Mouse (Mus musculus): Measurements from ENCODE around the gene Kctd11.
"Not testable (repeated sequence)": the region's sequence is repeated elsewhere in the genome, so short reads cannot be mapped to it uniquely, and the experiment has no call there.

The Kctd11 gene

DNA sequence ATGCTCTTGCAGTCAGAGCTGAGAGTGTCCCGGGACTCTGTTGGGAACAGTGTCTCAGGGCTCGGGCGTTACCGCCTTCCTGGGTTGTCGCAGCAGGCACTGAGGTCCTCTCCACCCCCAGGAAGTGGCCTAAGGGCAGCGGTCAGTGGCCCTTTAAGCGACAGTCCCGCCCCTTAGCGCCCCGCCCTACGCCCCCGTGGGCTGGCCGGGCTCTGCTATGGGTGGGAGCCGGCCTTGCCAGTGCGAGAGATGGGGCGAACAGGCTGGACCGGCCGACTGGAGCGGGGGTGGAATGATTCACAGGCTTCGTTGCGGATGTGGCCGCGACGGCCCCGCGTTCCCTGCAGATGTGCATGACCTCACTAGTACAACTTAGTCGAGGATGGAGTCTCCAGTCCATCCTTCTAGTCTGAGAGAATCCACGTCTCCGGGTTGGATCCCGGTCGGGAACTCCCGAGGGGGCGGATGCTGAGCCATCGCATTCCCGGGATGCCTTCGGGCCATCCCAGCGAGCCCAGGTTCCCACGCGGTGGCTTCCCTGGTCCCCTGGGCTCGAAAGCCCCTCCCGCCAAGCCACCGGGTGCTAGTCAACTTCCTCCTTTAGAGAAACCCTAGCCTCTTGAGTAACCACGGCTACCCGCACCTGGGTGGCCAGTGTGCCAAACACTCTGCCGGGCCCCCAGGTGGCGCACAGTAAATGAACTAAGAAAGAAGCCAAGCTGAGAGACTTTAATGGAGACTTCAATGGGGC lies at the start of gene Kctd11:
Gene Kctd11, minus strand, starts transcription at position 554 of the 751 bp plus-strand sequence.
- in situ Hi-C loops (cut with MseI, MboI) = no loop called here

- in situ Hi-C loops (cut with MseI, MboI) = not testable (repeated sequence)
Observed at GRCm38 (mm10) chr11:69930176-69930575, 49.0 kb upstream of the Kctd11 start.

DNA sequence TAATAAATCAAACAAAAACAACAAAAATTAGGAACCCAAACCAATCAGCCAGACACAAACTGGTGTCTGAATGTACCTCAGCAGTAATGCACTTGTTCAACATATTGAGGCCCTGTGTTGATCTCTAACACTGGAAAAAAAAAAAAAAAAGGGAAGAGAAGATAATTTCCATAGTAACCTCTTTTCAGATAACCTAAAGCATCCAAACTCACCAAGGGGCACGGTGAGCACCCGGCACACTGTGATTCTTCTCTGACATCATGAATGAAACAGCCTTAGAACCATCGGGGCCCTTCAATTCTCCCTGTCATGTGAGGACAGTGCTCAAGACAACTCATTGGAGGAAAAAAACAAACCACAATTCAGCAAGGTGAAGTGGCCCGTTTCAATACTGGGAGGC lies 48.5 kb upstream of the Kctd11 start:
- in situ Hi-C loops (cut with MseI, MboI) = loop anchor here in 1 of 2 experiments (5.0 kb wide), 1 partner anchor 33 kb away; the partner anchor contains the start of gene Cldn7

GRCm38 (mm10) chr11:69927501-69927900 lies 46.3 kb upstream of the Kctd11 start:
- in situ Hi-C loops (cut with MseI, MboI) = loop anchor here in 1 of 2 experiments (5.0 kb wide), 1 partner anchor 35 kb away; the partner anchor contains the start of gene Cldn7

DNA sequence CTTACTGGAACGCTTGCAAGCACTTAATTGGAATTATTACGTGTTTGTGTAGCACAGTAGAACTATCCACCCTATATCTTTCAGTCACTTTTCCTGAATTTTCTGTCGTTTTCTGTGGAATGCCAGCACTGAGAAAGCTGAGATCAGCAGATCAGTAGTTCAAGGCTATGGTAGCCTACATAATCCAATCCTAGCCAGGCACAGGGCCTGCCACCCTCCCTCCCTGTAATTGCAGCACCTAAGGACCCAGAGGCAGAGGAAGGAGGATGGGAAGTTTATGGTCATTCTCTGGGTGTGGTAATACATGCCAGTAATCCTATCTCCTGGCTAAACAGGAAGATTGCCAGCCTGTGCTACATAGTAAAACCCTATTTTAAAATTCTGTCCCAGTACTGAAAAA lies 41.6 kb upstream of the Kctd11 start:
- in situ Hi-C loops (cut with MseI, MboI) = no loop called here

- in situ Hi-C loops (cut with MseI, MboI) = no loop called here
Observed at GRCm38 (mm10) chr11:69922012-69922756, 41.0 kb upstream of the Kctd11 start.

GRCm38 (mm10) chr11:69921114-69922011 lies 40.2 kb upstream of the Kctd11 start, which contains the start of gene Eif5a:
Eif5a (minus strand) TSS chr11:69921958.
- in situ Hi-C loops (cut with MseI, MboI) = no loop called here

DNA sequence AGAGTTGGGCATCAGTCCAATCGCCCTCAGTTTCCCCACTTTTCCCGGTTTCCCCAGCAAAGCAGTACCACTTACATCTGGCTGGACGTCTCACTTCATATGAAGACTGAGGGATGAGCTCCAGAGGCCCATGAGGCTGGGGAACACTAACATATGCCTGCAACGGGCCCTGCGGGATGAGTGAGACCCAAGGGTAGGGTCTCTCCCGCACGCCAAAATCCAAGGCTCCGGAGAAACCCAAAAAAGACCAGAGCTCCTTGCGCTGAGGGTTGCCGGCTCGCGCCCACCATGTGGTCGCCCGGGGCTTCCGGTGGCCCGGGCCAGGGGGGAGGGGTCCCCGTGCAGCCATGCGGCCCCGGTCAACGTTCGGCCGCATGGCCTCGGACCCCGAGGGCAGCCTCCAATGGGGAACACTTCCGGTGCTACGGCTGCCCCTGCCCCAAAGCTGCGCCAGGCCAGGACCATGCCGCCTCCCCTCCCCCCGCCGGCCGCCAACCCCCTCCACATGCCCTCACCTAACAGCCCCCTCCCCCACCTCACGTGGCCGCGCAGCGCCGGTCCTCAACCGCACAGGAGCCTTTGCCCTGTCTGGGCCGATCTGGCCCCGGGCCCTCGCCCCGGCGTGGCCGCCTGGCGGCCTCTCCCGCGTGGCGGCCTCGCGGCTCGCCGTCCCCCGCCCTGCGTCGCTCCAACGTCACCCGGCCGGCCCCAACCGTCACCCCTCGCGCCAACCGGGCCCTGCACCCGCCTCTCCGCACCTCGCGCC lies 39.2 kb upstream of the Kctd11 start:
- in situ Hi-C loops (cut with MseI, MboI) = no loop called here

DNA sequence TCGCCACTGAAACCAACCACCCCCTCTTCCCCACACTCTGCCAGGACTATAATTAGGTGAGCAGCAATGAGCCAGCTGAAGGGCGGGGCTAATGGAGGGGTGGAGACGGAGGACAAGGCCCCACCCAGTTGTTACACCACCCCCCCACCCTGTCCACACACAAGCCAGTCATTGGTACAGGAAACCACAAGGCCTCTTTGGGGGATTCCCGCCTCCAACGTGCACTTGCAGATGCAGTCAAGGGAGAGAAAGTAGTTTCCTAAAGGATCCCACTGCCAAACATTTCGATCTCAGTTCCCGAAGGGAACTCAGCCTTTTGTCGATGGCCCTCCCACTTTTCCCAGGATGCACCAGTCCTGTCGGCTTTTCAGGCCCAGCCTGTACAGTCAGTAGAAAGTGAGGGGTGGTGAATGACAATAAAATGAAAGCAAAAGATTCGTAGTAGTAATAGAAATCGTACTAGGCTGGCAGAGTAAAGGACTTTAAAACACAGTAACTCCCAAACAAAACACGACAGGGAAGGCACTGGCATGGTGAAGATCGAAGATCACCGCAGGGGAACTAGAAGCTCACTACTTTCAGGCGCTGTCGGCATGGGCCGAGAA lies 38.6 kb upstream of the Kctd11 start:
- in situ Hi-C loops (cut with MseI, MboI) = no loop called here

DNA sequence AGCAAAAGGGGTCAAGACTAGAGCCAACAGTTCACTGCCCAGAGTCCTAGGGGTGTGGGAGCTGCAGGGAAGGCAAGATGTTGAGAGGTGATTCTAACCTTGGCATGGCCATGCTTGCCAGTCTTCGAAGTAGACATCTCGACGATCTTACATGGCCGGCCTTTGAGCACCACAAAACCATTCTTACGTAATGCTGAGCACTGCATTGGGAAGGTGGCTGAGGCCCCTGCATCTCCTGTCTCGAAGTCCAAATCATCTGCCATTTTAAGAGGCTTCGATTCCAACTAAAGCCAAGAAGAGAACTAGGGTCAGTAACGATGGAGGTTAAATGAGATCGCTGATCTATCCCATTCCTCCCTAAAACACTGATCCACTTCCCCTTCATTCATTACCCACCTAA lies 37.8 kb upstream of the Kctd11 start:
- in situ Hi-C loops (cut with MseI, MboI) = no loop called here

DNA sequence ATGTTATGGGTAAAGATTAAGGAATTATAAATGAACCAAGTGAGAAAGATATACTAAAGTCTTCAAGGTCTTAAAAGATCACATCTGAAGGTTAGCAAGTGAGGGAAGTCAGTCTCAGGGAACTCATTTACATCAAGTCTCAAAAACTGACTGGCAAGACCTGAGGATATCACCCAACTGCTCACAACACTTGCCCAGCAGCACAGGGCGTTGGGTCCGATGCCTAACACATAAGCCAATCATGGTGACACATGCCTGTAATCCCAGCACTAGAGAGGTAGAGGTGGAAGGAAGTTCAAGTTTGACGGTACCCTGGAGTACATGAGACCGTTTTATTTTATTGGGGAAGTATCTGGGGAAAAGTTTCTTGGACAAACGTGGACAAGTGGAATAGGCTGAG lies 36.9 kb upstream of the Kctd11 start:
- in situ Hi-C loops (cut with MseI, MboI) = no loop called here

- in situ Hi-C loops (cut with MseI, MboI) = no loop called here
Observed at GRCm38 (mm10) chr11:69917379-69917948, 36.3 kb upstream of the Kctd11 start.

GRCm38 (mm10) chr11:69916652-69917378 lies 35.6 kb upstream of the Kctd11 start:
- in situ Hi-C loops (cut with MseI, MboI) = not testable (repeated sequence)

- in situ Hi-C loops (cut with MseI, MboI) = no loop called here
Observed at GRCm38 (mm10) chr11:69915667-69916627, 34.7 kb upstream of the Kctd11 start.

- in situ Hi-C loops (cut with MseI, MboI) = no loop called here
Observed at GRCm38 (mm10) chr11:69914917-69915430, 33.8 kb upstream of the Kctd11 start.

- in situ Hi-C loops (cut with MseI, MboI) = no loop called here
Observed at GRCm38 (mm10) chr11:69914372-69914764, 33.2 kb upstream of the Kctd11 start.

DNA sequence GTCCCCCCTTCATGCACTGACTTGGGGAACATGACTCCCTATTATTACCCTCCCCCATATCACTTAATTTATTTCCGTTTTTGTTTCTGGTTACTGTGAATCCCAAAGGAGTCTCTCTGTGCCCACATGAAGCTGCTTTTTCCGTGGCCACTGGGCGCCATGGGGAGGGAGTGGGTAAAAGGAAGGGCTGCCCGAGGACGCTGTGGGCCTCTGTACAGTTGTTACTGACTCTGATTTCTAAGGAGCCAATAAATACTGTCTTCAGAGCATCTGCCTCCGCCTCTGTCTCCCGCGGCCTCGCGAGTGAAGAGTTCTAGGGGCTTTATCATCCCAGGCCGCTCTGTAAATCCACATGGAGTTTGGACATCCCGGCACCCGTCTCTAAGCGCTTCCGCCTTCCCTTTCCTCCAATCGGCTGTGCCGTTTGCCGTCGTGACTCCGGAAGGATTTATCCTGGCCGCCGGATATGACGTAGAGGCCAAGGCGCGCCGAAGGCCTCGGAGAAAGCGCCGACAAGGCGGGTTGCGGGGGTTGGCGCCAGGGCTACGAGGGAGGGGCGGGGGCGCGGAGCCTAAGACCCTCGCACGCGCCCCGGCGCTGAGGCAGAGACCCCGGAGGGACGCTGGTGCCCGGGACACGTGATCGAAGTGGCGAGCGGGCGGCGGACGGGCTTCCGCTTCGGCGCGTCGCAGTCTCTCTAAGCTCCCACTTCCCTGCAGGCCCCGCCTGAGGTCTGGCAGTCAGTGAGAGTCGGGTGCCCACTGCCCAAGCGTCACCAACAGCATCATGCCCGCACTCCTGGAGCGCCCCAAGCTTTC lies 32.6 kb upstream of the Kctd11 start, which contains the start of gene Gps2:
Gene Gps2, plus strand, starts transcription at position 335 of the 818 bp plus-strand sequence.
- in situ Hi-C loops (cut with MseI, MboI) = no loop called here

All from mouse trophoblast stem cell (cell line).